Mouse (Mus musculus) gastrocnemius, postnatal 25 days (tissue): ENCODE measurements around the gene Rps3. TPM values are rescaled to one million over a fixed set of nuclear protein-coding genes. Genes with fewer than 3 reads are reported as not detected.

Source experiments
- DNase-seq: peaks from one replicate; pipeline ENCODE4 v3.0.0; 2022
- total RNA-seq, 2 experiments: library from RNA; stranded (reverse); gene quantifications; 1 replicate in 1 of 2; 2 replicates in 1 of 2; pipeline ENCODE4 v1.2.3; 2021

Gene Rps3
- total RNA-seq, 2 experiments from 2014 or later: 239 to 240 TPM

GRCm38 (mm10) chr7:99476558-99477114 is 6.9 kb downstream of the Rps3 start:
- DNase-seq: no peak

GRCm38 (mm10) chr7:99475562-99475911 is 8.0 kb downstream of the Rps3 start:
- no peak for DNase-seq

- DNase-seq: no peak
These were observed 8.5 kb downstream of the Rps3 start for GRCm38 (mm10) chr7:99474836-99475561.

- no peak for DNase-seq
These were observed 9.7 kb downstream of the Rps3 start for GRCm38 (mm10) chr7:99473638-99474407.

GRCm38 (mm10) chr7:99471578-99471977 is 12.0 kb downstream of the Rps3 start:
- no peak for DNase-seq

- DNase-seq: no peak
These were observed 13.7 kb downstream of the Rps3 start for GRCm38 (mm10) chr7:99469680-99470405.

GRCm38 (mm10) chr7:99468283-99469132 is 15.0 kb downstream of the Rps3 start:
- DNase-seq: peak; percentile 71

- no peak for DNase-seq
These were observed 15.6 kb downstream of the Rps3 start for GRCm38 (mm10) chr7:99467916-99468282.

GRCm38 (mm10) chr7:99465811-99466210 is 17.7 kb downstream of the Rps3 start, which contains the start of gene Klhl35:
Gene Klhl35 (plus strand): TSS chr7:99466004.
- no peak for DNase-seq

- no peak for DNase-seq
These were observed 20.4 kb downstream of the Rps3 start for GRCm38 (mm10) chr7:99463120-99463519.

GRCm38 (mm10) chr7:99459888-99460652 is 23.5 kb downstream of the Rps3 start:
- DNase-seq: no peak

- DNase-seq: no peak
These were observed 24.7 kb downstream of the Rps3 start for GRCm38 (mm10) chr7:99458849-99459248.

GRCm38 (mm10) chr7:99454044-99454443 is 29.5 kb downstream of the Rps3 start:
- no peak for DNase-seq

GRCm38 (mm10) chr7:99452859-99453258 is 30.7 kb downstream of the Rps3 start:
- no peak for DNase-seq

- peak; percentile 35 for DNase-seq
These were observed 32.8 kb downstream of the Rps3 start for GRCm38 (mm10) chr7:99450703-99451102.

- no peak for DNase-seq
These were observed 33.8 kb downstream of the Rps3 start for GRCm38 (mm10) chr7:99449751-99450150.

- DNase-seq: no peak
These were observed 34.5 kb downstream of the Rps3 start for GRCm38 (mm10) chr7:99449063-99449462.

GRCm38 (mm10) chr7:99448619-99449018 is 34.9 kb downstream of the Rps3 start:
- DNase-seq: no peak

GRCm38 (mm10) chr7:99447323-99447722 is 36.2 kb downstream of the Rps3 start:
- no peak for DNase-seq

GRCm38 (mm10) chr7:99445833-99446232 is 37.7 kb downstream of the Rps3 start:
- no peak for DNase-seq

GRCm38 (mm10) chr7:99444012-99444411 is 39.5 kb downstream of the Rps3 start:
- DNase-seq: no peak
